Mouse (Mus musculus) brown adipose tissue, adult 24 weeks (tissue): ENCODE results near the gene Chd6. TPM values are rescaled to one million over a fixed set of nuclear protein-coding genes. Genes with fewer than 3 reads are reported as not detected.
A peak's percentile ranks its signal among the peaks of the same experiment; 100 is the strongest.

Experiments
- H3K27ac ChIP-seq: fragments of 200-500 bp; replicated peaks from 2 replicates; pipeline ENCODE4 v1.5.1; 2012; ENCODE audit warnings: low read depth, mild to moderate bottlenecking, low read length
- H3K4me1 ChIP-seq: fragments of 200-500 bp; 2 replicates; pipeline ENCODE4 v1.6.1; 2012; ENCODE audit warnings: low read length, mixed read lengths; ENCODE audit not compliant: control insufficient read depth, insufficient read depth, insufficient read length
- H3K4me3 ChIP-seq: fragments of 200-500 bp; 2 replicates; pipeline ENCODE4 v1.5.1; 2012; ENCODE audit warnings: low read depth, mild to moderate bottlenecking, low read length, moderate library complexity; ENCODE audit not compliant: insufficient read depth
- polyA plus RNA-seq: library from polyadenylated mRNA; stranded (reverse); fragments of >200 nt; gene quantifications from 2 replicates; pipeline ENCODE4 v1.2.4, GENCODE M21; 2012; ENCODE audit not compliant: missing spikeins, insufficient read depth, insufficient read length

Gene Chd6
- polyA plus RNA-seq, 1 experiment: 5.4 TPM

GRCm38 (mm10) chr2:160912231-160912671, 196.6 kb downstream of the Chd6 start, which contains the start of gene Emilin3:
Gene Emilin3, minus strand, starts transcription at chr2:160912328.
- peak within 1 kb of the TSS; percentile 24; the same call in 1 of the 2 replicates for H3K4me3 ChIP-seq
- no peaks in the 10 kb centered on the region; the same call in 1 of the 2 replicates for H3K4me1 ChIP-seq
- H3K27ac ChIP-seq: no peak within 1 kb of the TSS

DNA sequence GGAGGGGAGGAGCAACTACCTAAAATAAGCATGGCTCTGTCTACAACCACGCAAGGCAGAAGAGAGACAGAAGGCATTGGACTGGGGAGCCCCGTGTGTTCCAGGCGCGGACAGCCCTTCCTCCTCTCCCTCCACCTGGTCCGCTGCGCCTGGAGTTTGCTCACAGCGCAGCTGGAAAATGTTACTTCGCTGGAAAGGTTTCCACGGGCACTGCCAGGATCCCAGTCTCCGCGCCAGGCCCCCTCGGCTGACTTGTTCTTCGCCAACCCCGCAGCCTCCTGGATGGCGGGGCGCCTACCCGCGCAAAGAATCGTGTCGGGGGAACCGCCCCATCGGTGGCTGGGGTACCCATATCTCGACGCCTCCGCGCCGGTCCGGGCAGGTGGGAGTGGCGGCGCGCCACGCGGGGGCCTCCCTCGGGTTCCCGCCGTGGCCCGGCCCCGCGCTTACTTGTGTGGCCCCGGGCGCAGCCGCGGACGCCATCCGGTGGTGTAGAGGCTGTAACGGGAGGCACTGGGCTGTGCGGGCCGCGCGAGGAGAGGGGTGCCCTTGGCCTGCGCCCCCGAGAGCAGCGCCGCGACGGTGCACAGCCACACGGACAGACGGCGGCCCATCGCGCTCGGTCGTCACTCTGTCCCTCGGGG, 197.2 kb downstream of the Chd6 start:
- peak overlapping the region; percentile 24; the same call in 1 of the 2 replicates for H3K4me3 ChIP-seq
- H3K4me1 ChIP-seq: no peaks in the 10 kb centered on the region; the same call in 1 of the 2 replicates
- no peak overlapping the region for H3K27ac ChIP-seq

DNA sequence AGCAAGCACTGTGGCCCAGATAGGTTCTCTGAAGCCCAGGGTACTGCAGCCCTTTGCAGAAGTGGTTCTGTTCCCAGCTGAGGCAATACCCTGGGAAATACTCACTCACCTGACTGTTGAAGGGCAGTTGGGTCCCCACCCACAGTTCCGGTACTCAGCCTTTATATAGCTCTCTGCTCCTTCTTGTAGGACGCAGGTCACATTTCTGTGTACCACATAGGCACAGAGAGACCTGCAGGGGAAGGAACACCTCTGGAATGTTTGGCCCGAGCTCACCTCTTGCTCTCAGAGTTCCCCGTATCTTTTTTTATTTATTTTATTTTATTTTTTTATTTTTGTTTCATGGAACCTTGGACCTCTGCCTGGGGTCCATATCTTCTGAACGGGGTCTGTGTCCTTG, 198.2 kb downstream of the Chd6 start:
- H3K27ac ChIP-seq: no peak overlapping the region
- H3K4me3 ChIP-seq: no peak overlapping the region
- no peaks in the 10 kb centered on the region; the same call in 1 of the 2 replicates for H3K4me1 ChIP-seq

- no peak overlapping the region for H3K27ac ChIP-seq
- H3K4me3 ChIP-seq: no peak overlapping the region
- H3K4me1 ChIP-seq: no peaks in the 10 kb centered on the region; the same call in 1 of the 2 replicates
These were observed 200.3 kb downstream of the Chd6 start for GRCm38 (mm10) chr2:160908607-160909006.

- no peak overlapping the region for H3K4me3 ChIP-seq
- H3K27ac ChIP-seq: no peak overlapping the region
- peaks cover 5% of the 10 kb centered on the region for H3K4me1 ChIP-seq
These were observed 202.8 kb downstream of the Chd6 start for GRCm38 (mm10) chr2:160906101-160906500.

GRCm38 (mm10) chr2:160905301-160905700, 203.6 kb downstream of the Chd6 start:
- Histone ChIP-seq H3K4me3 (no peak overlapping the region), H3K27ac (no peak overlapping the region), H3K4me1 (peaks cover 5% of the 10 kb centered on the region)

DNA sequence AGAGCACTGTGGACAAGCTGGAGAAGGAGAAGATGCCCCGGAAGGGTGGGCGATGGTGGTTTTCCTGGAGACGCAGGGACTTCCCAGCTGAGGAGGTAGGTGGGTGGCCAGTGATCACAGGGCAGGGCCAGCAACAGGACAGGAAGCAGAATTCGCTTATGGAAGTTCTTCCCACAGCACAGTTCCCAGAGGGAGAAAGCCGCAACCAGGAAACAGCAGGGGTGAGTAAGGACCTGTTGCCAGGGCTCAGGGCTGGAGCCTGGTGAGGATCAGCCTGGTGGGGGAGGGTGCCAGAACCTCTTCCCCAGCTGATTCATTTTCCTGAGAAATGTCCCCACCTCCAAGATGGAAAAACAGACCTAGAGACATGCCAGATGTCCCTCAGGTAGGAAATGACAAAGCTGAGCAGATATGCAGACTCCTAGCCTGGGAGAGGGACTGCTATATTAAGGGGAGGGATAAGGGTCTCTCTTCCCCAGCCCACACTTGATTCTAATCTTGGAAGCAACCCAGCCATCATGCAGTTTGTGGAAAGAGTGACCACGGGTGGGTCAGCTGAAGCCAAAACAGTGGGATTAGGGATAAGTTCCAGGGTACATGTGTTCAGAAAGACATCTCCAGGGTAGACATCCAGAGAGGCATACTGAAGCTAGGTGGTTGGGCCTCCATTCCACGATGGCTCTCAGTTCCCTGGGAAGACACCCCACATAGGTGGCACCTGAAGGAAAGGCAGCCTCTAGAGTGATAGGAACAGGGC, 207.0 kb downstream of the Chd6 start:
- Histone ChIP-seq H3K4me1 (peaks cover 5% of the 10 kb centered on the region), H3K4me3 (no peak overlapping the region), H3K27ac (no peak overlapping the region)

Other genes starting within 250 kb of the Chd6 start
- 10.3 and 11.0 TPM in 2 replicates for gene Zhx3, start 236.1 kb downstream of the Chd6 start, polyA plus RNA-seq
- gene Lpin3, start 228.4 kb downstream of the Chd6 start, polyA plus RNA-seq: 0.71 and 3.0 TPM in 2 replicates
- not detected in 2 replicates for gene Emilin3, start 196.7 kb downstream of the Chd6 start, polyA plus RNA-seq